Mouse (Mus musculus) neural tube, embryonic 14.5 days (tissue): ENCODE measurements around the gene Gkap1. TPM values are rescaled to one million over a fixed set of nuclear protein-coding genes. Genes with fewer than 3 reads are reported as not detected.

Source experiments
- ATAC-seq: fragments of 200-750 bp; cut with Nextera tagmentation; 2 replicates; pipeline ENCODE4 v1.8.0; 2017; ENCODE audit warnings: low read depth, mild to moderate bottlenecking, moderate TSS enrichment, moderate library complexity
- H3K27ac ChIP-seq: fragments of 300-500 bp; sonication (generic); 2 replicates; pipeline ENCODE4 v1.5.1; 2014; ENCODE audit warnings: low read depth, mild to moderate bottlenecking, control low read depth, low read length, moderate library complexity, mixed read lengths
- H3K27me3 ChIP-seq: fragments of 300-500 bp; sonication (generic); 2 replicates; pipeline ENCODE4 v1.6.1; 2014; ENCODE audit warnings: low read length; ENCODE audit not compliant: control insufficient read depth, insufficient read depth
- H3K36me3 ChIP-seq: fragments of 300-500 bp; sonication (generic); 2 replicates; pipeline ENCODE4 v1.6.1; 2014; ENCODE audit warnings: low read length, mixed read lengths; ENCODE audit not compliant: control insufficient read depth, insufficient read depth
- H3K4me1 ChIP-seq: fragments of 300-500 bp; sonication (generic); 2 replicates; pipeline ENCODE4 v1.6.1; 2014; ENCODE audit warnings: low read length; ENCODE audit not compliant: control insufficient read depth, insufficient read depth
- H3K4me2 ChIP-seq: fragments of 300-500 bp; sonication (generic); 2 replicates; pipeline ENCODE4 v1.6.1; 2014; ENCODE audit warnings: mild to moderate bottlenecking, low read depth, low read length, control low read depth
- H3K4me3 ChIP-seq: fragments of 300-500 bp; sonication (generic); 2 replicates; pipeline ENCODE4 v1.5.1; 2014; ENCODE audit warnings: low read depth, low read length, control low read depth, mixed read lengths
- H3K9ac ChIP-seq: fragments of 300-500 bp; sonication (generic); replicated peaks from 2 replicates; pipeline ENCODE4 v1.6.1; 2014; ENCODE audit warnings: low read depth, mild to moderate bottlenecking, control low read depth, low read length, mixed read lengths
- H3K9me3 ChIP-seq: fragments of 300-500 bp; sonication (generic); 2 replicates; pipeline ENCODE4 v1.6.1; 2016; ENCODE audit warnings: low read length; ENCODE audit not compliant: control insufficient read depth
- WGBS: fragments of 180-500 bp; shearing (Covaris S2); extraction: QIAGEN DNeasy Blood & Tissue Kit; methylation state at CpG from one replicate; pipeline ENCODE4 v1.1.7; 2014; 5-methylcytosine and 5-hydroxymethylcytosine counted together
- polyA plus RNA-seq: library from polyadenylated mRNA; unstranded; fragments of >200 nt; fragmentation: Nextera tagmentation; extraction: Ambion mirVana; gene quantifications from 2 replicates; pipeline ENCODE4 v1.2.1, GENCODE M21; 2014

Gkap1 gene
- polyA plus RNA-seq, 1 experiment from 2014 or later, result 29.7 TPM

- ATAC-seq, result no peak
- 52% methylated on average over 5 of the region's 5 CpGs for WGBS
Measured at GRCm38 (mm10) chr13:58232611-58233010, 42.9 kb downstream of the Gkap1 start.

GRCm38 (mm10) chr13:58232070-58232469 is 43.4 kb downstream of the Gkap1 start:
- Histone ChIP-seq H3K4me3 (no peak overlapping the region), H3K27me3 (no peaks in the 10 kb centered on the region), H3K9me3 (no peaks in the 10 kb centered on the region), H3K9ac (no peak overlapping the region), H3K4me1 (no peaks in the 10 kb centered on the region), H3K36me3 (no peaks in the 10 kb centered on the region; the same call in 1 of the 2 replicates), H3K4me2 (no peak overlapping the region), H3K27ac (no peak overlapping the region)
- WGBS, result 91% methylated on average over 8 of the region's 8 CpGs
- ATAC-seq, result no peak

More at GRCm38 (mm10) chr13:58232611-58233010, 42.9 kb downstream of the Gkap1 start:
- H3K9ac ChIP-seq, result no peak overlapping the region
- H3K27me3 ChIP-seq, result no peaks in the 10 kb centered on the region
- no peak overlapping the region for H3K4me3 ChIP-seq
- no peaks in the 10 kb centered on the region; the same call in 1 of the 2 replicates for H3K36me3 ChIP-seq
- H3K27ac ChIP-seq, result no peak overlapping the region
- no peaks in the 10 kb centered on the region for H3K9me3 ChIP-seq
- no peaks in the 10 kb centered on the region for H3K4me1 ChIP-seq
- no peak overlapping the region for H3K4me2 ChIP-seq

GRCm38 (mm10) chr13:58228624-58229023 is 46.9 kb downstream of the Gkap1 start:
- WGBS, result 86% methylated on average over 2 of the region's 2 CpGs
- ATAC-seq, result no peak
- H3K4me2 ChIP-seq, result no peak overlapping the region
- no peaks in the 10 kb centered on the region for H3K27me3 ChIP-seq
- no peak overlapping the region for H3K27ac ChIP-seq
- no peak overlapping the region for H3K4me3 ChIP-seq
- H3K4me1 ChIP-seq, result no peaks in the 10 kb centered on the region
- no peaks in the 10 kb centered on the region for H3K9me3 ChIP-seq
- H3K9ac ChIP-seq, result no peak overlapping the region
- H3K36me3 ChIP-seq, result no peaks in the 10 kb centered on the region

- Histone ChIP-seq H3K36me3 (no peaks in the 10 kb centered on the region), H3K27me3 (no peaks in the 10 kb centered on the region), H3K9ac (no peak overlapping the region), H3K27ac (no peak overlapping the region), H3K4me2 (no peak overlapping the region), H3K9me3 (no peaks in the 10 kb centered on the region), H3K4me1 (no peaks in the 10 kb centered on the region), H3K4me3 (no peak overlapping the region)
- WGBS, result 69% methylated on average over 8 of the region's 8 CpGs
- ATAC-seq, result no peak
Measured at GRCm38 (mm10) chr13:58225694-58226093, 49.8 kb downstream of the Gkap1 start.

GRCm38 (mm10) chr13:58220206-58220605 is 55.3 kb downstream of the Gkap1 start:
- ATAC-seq, result no peak
- H3K4me1 ChIP-seq, result 0 out of 2 replicates have a peak, but pooled peaks cover 6% of the 10 kb centered on the region

GRCm38 (mm10) chr13:58217536-58217935 is 58.0 kb downstream of the Gkap1 start:
- no peak for ATAC-seq
- Histone ChIP-seq H3K9me3 (no peaks in the 10 kb centered on the region), H3K9ac (no peak overlapping the region), H3K4me1 (peaks cover 18% of the 10 kb centered on the region; the same call in 1 of the 2 replicates), H3K27ac (no peak overlapping the region), H3K36me3 (no peaks in the 10 kb centered on the region), H3K27me3 (peaks cover 5% of the 10 kb centered on the region; the same call in 1 of the 2 replicates), H3K4me2 (no peak overlapping the region), H3K4me3 (no peak overlapping the region)
- 94% methylated on average over 2 of the region's 2 CpGs for WGBS

More at GRCm38 (mm10) chr13:58220206-58220605, 55.3 kb downstream of the Gkap1 start:
- Histone ChIP-seq H3K9me3 (no peaks in the 10 kb centered on the region), H3K27me3 (peaks cover under 1% of the 10 kb centered on the region; the same call in 1 of the 2 replicates), H3K4me3 (no peak overlapping the region), H3K36me3 (no peaks in the 10 kb centered on the region), H3K4me2 (no peak overlapping the region), H3K27ac (no peak overlapping the region), H3K9ac (no peak overlapping the region)
- 87% methylated on average over 3 of the region's 3 CpGs for WGBS

- Histone ChIP-seq H3K4me3 (peak overlapping the region; percentile 100; the same call in 1 of the 2 replicates), H3K9ac (peak overlapping the region; percentile 95; the same call in 1 of the 2 replicates), H3K4me1 (peaks cover 20% of the 10 kb centered on the region; the same call in 1 of the 2 replicates), H3K4me2 (peak overlapping the region; percentile 61), H3K27ac (0 out of 2 replicates have a peak overlapping the region, but pooled peaks have one; percentile 96), H3K36me3 (no peaks in the 10 kb centered on the region), H3K9me3 (no peaks in the 10 kb centered on the region), H3K27me3 (peaks cover 5% of the 10 kb centered on the region; the same call in 1 of the 2 replicates)
- WGBS, result 92% methylated on average over 9 of the region's 9 CpGs
- no peak for ATAC-seq
Measured at GRCm38 (mm10) chr13:58216395-58216794, 59.1 kb downstream of the Gkap1 start.

- peak within 1 kb of the TSS; percentile 61 for H3K4me2 ChIP-seq
- H3K27ac ChIP-seq, result peak within 1 kb of the TSS; percentile 96
- peaks cover 20% of the 10 kb centered on the region; the same call in 1 of the 2 replicates for H3K4me1 ChIP-seq
- H3K9me3 ChIP-seq, result no peaks in the 10 kb centered on the region
- WGBS, result 4% methylated on average over 58 of the region's 62 CpGs
- peak; percentile 95 for ATAC-seq
- no peaks in the 10 kb centered on the region for H3K36me3 ChIP-seq
- peak within 1 kb of the TSS; percentile 95 for H3K9ac ChIP-seq
- peak within 1 kb of the TSS; percentile 100 for H3K4me3 ChIP-seq
- H3K27me3 ChIP-seq, result peaks cover 5% of the 10 kb centered on the region; the same call in 1 of the 2 replicates
Measured at GRCm38 (mm10) chr13:58215592-58216341, 59.7 kb downstream of the Gkap1 start, which contains the start of gene Ubqln1. Gene Ubqln1, minus strand, starts transcription at chr13:58215653.

- peaks cover 5% of the 10 kb centered on the region; the same call in 1 of the 2 replicates for H3K27me3 ChIP-seq
- no peak for ATAC-seq
Measured at GRCm38 (mm10) chr13:58215253-58215591, 60.3 kb downstream of the Gkap1 start.

More at GRCm38 (mm10) chr13:58215253-58215591, 60.3 kb downstream of the Gkap1 start:
- Histone ChIP-seq H3K9ac (peak overlapping the region; percentile 95), H3K9me3 (no peaks in the 10 kb centered on the region), H3K4me3 (peak overlapping the region; percentile 100), H3K36me3 (no peaks in the 10 kb centered on the region), H3K4me2 (peak overlapping the region; percentile 61), H3K4me1 (peaks cover 20% of the 10 kb centered on the region; the same call in 1 of the 2 replicates), H3K27ac (peak overlapping the region; percentile 96)
- WGBS, result 0% methylated on average over 40 of the region's 48 CpGs
